Mouse (Mus musculus): ENCODE measurements at regions not wholly inside any gene's neighbourhood (a gene's known extent, or its start where the extent isn't known, plus 50 kb on each side); places are given as distances from the start of the nearest gene placed in this dataset.

GRCm38 (mm10) chr13:107730976-107731375 lies 313.3 kb upstream of the Smim15 start:
- no peak for ATAC-seq (ENCODE audit: extremely low read depth, insufficient number of reproducible peaks, low FRiP score, poor library complexity, severe bottlenecking)

DNA sequence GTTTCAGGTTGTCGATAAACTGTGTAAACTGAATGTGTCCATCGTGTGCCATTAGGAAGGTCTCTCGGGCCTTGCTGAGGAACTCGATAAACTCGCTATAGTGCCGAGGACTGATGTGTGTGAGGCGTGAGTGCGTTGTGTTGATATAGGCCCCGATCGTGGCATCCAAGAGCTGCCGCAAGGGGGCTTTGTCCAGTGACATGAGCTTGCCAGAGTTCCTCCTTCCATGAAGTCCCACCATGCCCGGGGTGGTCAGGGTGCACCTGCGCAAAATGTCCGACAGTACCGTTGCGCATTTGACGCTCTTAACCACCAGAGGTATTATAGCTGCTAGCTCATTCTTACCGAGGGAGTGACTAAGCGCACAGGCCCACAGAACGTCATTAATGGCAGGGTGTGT lies 317.8 kb upstream of the Smim15 start:
- no peak for ATAC-seq (ENCODE audit: extremely low read depth, insufficient number of reproducible peaks, low FRiP score, poor library complexity, severe bottlenecking)

- ATAC-seq (ENCODE audit: extremely low read depth, insufficient number of reproducible peaks, low FRiP score, poor library complexity, severe bottlenecking) = no peak
Observed at GRCm38 (mm10) chr13:107721901-107722300, 322.3 kb upstream of the Smim15 start.

DNA sequence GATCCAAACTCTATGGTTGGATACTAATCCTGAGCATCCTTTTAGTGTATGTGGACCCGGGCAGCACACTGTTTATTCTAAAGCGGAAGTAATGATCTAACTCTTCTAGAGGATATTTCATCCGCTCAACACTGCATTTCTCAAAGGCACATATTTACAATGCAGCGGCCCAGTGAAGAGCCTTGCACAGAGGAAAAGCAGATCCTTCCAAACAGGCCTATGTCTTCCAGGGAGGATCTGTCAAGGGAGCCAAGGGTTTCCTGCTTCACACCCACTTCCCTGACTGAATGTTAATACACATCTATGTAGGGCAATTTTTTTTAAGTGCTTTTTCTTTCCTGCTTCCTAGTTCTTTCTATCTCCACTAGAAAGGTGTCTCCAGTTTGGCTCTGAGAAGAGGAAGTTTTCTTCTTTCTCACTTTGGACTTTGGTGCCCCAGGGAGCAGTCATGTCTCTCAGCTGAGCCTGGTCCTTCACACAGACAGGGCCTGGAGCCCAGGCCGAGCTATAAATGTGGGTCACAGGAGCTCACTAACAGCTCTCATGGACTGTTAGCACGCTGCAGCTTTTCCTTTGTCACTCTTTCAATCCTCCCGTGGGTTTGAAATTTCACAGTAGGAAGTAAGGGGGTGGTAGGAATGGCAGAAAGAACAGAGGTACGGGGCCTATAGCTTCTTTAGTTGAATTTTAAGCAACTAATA lies 323.2 kb upstream of the Smim15 start:
- ATAC-seq (ENCODE audit: extremely low read depth, insufficient number of reproducible peaks, low FRiP score, poor library complexity, severe bottlenecking) = no peak

DNA sequence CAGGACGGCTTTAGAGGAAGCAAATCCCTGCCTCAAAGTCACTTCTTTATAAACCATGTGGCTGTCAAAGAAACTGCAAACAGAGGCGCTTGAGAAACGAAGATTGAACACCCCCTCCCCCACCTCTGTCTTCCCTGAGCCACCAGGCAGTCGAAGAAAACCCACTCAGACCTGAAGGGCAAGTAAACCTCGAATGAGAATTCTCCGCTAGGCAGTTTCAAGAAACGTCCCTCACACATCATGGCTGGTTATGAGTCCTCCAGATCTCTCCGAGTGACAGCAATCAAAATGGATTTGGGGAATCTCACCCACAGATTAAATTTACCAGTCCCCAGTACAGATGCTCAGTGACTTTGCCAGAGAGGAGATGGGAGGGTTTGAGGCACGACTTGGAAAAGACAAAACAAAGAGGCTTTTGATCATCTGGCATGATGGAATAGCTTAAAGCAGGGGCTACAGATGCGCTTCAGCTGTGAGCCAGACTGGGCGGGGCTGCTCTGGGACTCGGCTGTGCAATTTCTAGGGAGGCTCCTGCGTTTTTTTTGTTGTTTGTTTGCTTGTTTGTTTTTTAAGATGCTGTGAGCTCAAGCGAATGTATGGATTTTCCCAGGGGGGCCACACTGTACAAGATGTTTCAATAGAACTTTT lies 325.1 kb upstream of the Smim15 start:
- ATAC-seq (ENCODE audit: extremely low read depth, insufficient number of reproducible peaks, low FRiP score, poor library complexity, severe bottlenecking) = no peak

- no peak for ATAC-seq (ENCODE audit: extremely low read depth, insufficient number of reproducible peaks, low FRiP score, poor library complexity, severe bottlenecking)
Observed at GRCm38 (mm10) chr13:107715616-107716015, 328.6 kb upstream of the Smim15 start.

DNA sequence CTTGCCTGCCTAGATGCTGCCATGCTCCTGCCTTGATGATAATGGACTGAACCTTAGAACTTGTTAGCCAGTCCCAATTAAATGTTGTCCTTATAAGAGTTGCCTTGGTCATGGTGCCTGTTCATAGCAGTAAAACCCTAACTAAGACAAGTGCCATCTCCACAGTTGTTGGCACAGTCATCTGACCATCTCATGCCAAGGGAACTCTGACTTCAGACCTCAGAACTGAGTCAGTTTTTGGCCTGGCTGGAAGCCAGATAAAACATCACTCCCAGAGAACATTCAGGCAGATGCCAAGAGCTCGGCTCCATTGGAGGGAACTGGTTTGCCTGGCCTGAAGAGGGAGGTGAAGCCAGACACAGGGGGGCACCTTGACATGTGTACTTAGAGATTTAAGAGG lies 330.2 kb upstream of the Smim15 start:
- no peak for ATAC-seq (ENCODE audit: extremely low read depth, insufficient number of reproducible peaks, low FRiP score, poor library complexity, severe bottlenecking)

DNA sequence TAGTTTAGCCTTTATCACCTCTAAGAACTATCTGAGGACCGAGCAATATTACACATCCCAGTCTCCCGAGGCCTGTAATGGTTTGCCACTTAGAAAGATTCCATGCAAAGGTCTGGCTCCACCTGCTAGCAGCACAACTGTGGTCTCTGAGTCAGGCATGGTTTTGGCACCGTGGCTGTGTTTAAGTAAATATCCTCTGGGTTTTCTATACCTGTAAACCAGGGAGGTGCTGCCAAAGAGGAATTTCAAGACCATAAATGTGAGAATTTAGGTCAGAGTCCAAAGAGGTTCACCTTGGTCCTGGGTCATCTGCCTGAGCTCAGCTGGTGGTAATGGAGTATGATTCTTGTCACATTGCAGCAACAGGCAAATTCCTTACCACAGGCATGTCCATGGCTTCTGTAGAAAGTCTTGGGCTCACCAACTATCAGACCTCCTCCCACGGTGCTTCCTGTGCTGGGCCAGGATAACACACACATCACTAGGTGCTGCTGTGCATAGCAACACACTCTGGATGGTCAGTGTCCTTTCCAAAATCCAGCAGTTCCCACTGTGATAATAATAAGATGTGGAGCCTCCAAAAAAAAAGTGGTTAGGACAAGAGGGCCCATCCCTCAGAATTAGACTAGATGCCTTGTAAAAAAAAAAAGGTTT lies 332.8 kb upstream of the Smim15 start:
- no peak for ATAC-seq (ENCODE audit: extremely low read depth, insufficient number of reproducible peaks, low FRiP score, poor library complexity, severe bottlenecking)

DNA sequence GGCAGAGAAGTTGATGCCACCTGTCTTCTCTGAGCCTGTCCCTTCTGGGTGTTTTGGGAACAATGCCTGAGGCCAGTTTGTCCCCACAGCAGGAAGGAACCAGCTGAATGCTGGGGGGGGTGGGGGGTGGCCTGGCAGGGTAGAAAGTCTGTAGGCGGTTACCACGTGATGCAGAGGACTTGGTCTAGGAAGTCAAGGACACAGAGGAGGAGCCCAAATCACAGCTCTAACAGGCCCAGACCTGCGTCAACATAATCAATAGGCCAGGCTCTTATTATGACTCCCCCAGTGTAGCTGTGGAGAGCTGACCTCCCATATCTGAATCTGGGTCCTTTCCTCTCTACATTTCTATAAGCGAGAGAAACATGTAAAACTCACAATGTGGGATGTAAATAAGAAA lies 333.9 kb upstream of the Smim15 start:
- no peak for ATAC-seq (ENCODE audit: extremely low read depth, insufficient number of reproducible peaks, low FRiP score, poor library complexity, severe bottlenecking)

GRCm38 (mm10) chr13:107709828-107710227 lies 334.4 kb upstream of the Smim15 start:
- no peak for ATAC-seq (ENCODE audit: extremely low read depth, insufficient number of reproducible peaks, low FRiP score, poor library complexity, severe bottlenecking)

GRCm38 (mm10) chr13:107703736-107704135 lies 340.5 kb upstream of the Smim15 start:
- no peak for ATAC-seq (ENCODE audit: extremely low read depth, insufficient number of reproducible peaks, low FRiP score, poor library complexity, severe bottlenecking)

DNA sequence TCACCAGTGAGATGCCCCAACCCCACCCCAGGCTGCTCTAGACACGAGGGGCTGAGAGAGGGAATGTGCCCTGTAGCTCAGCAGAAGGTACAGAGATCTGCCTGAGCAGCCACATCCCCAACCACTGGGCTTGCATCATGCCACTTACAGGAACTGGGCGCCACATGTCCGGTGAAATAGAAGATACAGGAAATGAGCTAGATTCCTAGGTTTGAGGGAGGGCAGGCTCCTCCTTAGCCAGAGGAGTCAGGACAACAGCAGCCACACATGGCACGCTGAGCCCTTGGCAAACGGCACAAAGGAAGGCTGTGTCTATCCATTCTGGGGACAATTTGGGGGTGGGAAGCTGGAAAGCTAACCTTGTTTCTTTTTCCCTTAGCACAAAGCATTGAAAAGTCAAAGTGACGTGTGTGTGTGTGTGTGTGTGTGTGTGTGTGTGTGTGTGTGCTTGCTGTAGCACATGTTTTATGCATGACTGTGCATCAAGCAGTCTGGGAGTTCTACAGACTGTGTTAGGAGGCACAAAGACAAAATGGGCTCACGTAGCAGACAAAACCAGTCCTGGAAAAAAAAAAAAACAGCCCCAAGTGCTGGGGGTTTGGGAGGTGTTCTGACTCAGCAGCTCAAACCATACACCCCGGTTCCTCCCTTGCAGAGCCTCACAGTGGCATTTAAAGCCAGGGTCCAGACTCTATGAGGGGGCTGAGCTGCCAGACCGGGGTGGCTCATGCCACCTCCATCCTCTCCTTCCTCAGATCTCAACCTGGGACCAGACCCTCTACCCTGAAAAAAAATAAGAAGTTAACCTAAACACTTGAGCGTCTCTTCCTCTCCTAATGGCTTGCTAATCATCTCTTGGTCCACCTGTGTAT lies 343.7 kb upstream of the Smim15 start:
- ATAC-seq (ENCODE audit: extremely low read depth, insufficient number of reproducible peaks, low FRiP score, poor library complexity, severe bottlenecking) = peak; percentile 51; the same call in 1 of the 2 replicates

- no peak for ATAC-seq (ENCODE audit: extremely low read depth, insufficient number of reproducible peaks, low FRiP score, poor library complexity, severe bottlenecking)
Observed at GRCm38 (mm10) chr13:107699251-107699650, 345.0 kb upstream of the Smim15 start.

DNA sequence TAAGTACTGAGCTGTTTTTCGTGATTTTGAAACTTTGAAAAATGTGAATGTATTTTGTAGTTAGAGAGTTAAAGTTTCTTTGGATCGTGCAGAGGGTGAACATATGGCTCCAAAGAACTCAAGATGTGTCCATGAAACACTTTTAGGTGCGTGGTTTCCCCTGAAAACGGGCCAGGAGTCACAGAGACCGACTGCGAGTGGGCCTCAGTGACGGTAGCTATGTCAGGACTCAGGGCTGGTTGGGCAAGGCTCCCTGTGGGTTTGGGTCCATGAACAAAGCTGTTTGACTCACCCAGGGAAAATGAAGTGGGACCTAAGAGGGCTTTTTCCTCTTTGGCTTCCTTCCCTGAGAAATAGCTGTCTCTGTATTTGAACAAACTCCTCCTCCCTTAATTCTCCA lies 345.9 kb upstream of the Smim15 start:
- no peak for ATAC-seq (ENCODE audit: extremely low read depth, insufficient number of reproducible peaks, low FRiP score, poor library complexity, severe bottlenecking)

DNA sequence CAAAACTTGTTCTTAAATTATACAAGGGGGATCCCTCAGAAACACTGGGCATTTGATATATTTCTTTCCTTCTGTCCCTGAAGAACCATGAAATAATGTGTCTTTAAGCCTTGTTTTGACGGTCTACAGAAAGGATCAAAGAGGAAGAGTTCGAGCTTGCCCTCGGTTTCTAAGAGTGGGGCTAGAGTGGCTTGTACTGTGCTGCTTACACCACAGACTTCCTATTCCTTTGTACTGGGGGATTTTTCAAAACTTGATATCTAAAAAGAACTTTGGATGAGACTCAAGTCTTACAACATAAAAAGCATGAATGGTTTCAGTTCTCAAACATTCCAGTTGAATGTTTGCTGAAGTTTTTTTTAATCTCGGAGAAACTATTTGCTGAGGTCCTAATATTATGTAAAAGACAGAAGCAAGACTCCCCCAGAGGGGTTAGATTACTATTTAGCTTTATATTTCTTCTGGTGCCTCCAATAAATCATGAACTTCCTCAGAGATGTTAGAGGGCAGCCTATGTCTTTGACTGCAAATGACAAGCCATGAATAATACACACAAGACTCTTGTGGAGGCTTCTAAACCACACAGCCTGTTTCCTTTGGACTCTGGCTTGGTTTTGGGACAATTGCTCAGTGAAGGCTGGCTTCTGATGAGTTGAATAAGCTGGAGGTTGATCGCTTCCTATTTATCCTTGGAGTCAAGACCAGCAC lies 352.0 kb upstream of the Smim15 start:
- ATAC-seq (ENCODE audit: extremely low read depth, insufficient number of reproducible peaks, low FRiP score, poor library complexity, severe bottlenecking) = no peak

- ATAC-seq (ENCODE audit: extremely low read depth, insufficient number of reproducible peaks, low FRiP score, poor library complexity, severe bottlenecking) = no peak
Observed at GRCm38 (mm10) chr13:107688972-107689371, 355.3 kb upstream of the Smim15 start.

GRCm38 (mm10) chr13:107685231-107685630 lies 359.0 kb upstream of the Smim15 start:
- ATAC-seq (ENCODE audit: extremely low read depth, insufficient number of reproducible peaks, low FRiP score, poor library complexity, severe bottlenecking) = no peak

DNA sequence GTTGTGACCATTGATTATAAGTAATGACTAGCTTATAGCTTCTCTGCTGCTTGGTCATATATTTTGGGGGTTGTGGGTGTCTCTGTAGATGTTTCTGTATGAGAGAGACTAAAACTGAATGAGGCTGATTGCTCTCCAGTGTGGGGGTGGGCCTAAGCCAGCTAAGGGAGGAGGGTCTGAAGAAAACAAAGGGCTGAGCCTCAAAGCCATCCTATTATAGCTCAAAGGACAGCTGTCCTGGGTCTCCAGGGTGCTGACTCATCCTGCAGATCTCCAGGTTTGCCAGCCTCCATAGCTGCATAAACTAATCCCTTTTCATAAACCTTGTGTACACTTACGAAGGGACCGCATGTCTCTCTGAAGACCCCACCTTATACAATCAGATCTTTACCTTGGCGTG lies 360.3 kb upstream of the Smim15 start:
- ATAC-seq (ENCODE audit: extremely low read depth, insufficient number of reproducible peaks, low FRiP score, poor library complexity, severe bottlenecking) = no peak

- ATAC-seq (ENCODE audit: extremely low read depth, insufficient number of reproducible peaks, low FRiP score, poor library complexity, severe bottlenecking) = no peak
Observed at GRCm38 (mm10) chr13:107681719-107682118, 362.5 kb upstream of the Smim15 start.

All from neutrophil, adult 5-6 weeks (primary cell).